Mouse (Mus musculus) myocyte (in vitro differentiated cells): ENCODE measurements around the gene Ankrd49. TPM values are rescaled to one million over a fixed set of nuclear protein-coding genes. Genes with fewer than 3 reads are reported as not detected.

Experiments used
- H3K27me3 ChIP-seq: one replicate; pipeline ENCODE4 v1.6.1; 2011; ENCODE audit not compliant: control insufficient read depth, insufficient read depth, insufficient read length
- H3K36me3 ChIP-seq: one replicate; pipeline ENCODE4 v1.6.1; 2011; ENCODE audit not compliant: control insufficient read depth, insufficient read depth
- H3K4me2 ChIP-seq: one replicate; pipeline ENCODE4 v1.6.1; 2011; ENCODE audit warnings: low read depth, control low read depth
- H3K4me3 ChIP-seq: one replicate; pipeline ENCODE4 v1.5.1; 2011; ENCODE audit warnings: mild to moderate bottlenecking, control low read depth, moderate library complexity
- H3K79me2 ChIP-seq: one replicate; pipeline ENCODE4 v1.6.1; 2011; ENCODE audit not compliant: control insufficient read depth, insufficient read depth
- H3ac ChIP-seq: one replicate; pipeline ENCODE4 v1.6.1; 2011; ENCODE audit not compliant: control insufficient read depth, insufficient read length
- E2F4 ChIP-seq: IDR thresholded peaks from one replicate; pipeline ENCODE4 v1.6.1; 2011; ENCODE audit warnings: mild to moderate bottlenecking, control low read depth, moderate library complexity; ENCODE audit not compliant: insufficient read depth
- MAX ChIP-seq: IDR thresholded peaks from one replicate; pipeline ENCODE4 v1.6.1; 2011; ENCODE audit warnings: low read depth, mild to moderate bottlenecking, control low read depth
- MYOD1 ChIP-seq, 3 experiments: IDR thresholded peaks; one replicate each; pipeline ENCODE4 v1.6.1; 2011; ENCODE audit warnings: control low read depth in 2 of 3, low read depth in 2 of 3, mild to moderate bottlenecking in 2 of 3, moderate library complexity in 1 of 3; ENCODE audit not compliant: insufficient read length in 2 of 3, control insufficient read depth in 1 of 3
- MYOG ChIP-seq, 3 experiments: IDR thresholded peaks; one replicate each; pipeline ENCODE4 v1.6.1; 2011; ENCODE audit warnings: control low read depth in 2 of 3, low read depth in 2 of 3, mild to moderate bottlenecking in 2 of 3; ENCODE audit not compliant: insufficient read length in 2 of 3, control insufficient read depth in 1 of 3, insufficient read depth in 1 of 3
- POLR2A ChIP-seq: IDR thresholded peaks from one replicate; pipeline ENCODE4 v1.6.1; 2011; ENCODE audit warnings: low read depth, mild to moderate bottlenecking, control low read depth, moderate library complexity; ENCODE audit not compliant: insufficient read length
- POLR2AphosphoS2 ChIP-seq: IDR thresholded peaks from one replicate; pipeline ENCODE4 v1.6.1; 2011; ENCODE audit warnings: low read depth, control low read depth; ENCODE audit not compliant: insufficient read length
- REST ChIP-seq: IDR thresholded peaks from one replicate; pipeline ENCODE4 v1.6.1; 2011; ENCODE audit warnings: mild to moderate bottlenecking, control low read depth, moderate library complexity; ENCODE audit not compliant: insufficient read depth, insufficient read length
- SRF ChIP-seq: IDR thresholded peaks from one replicate; pipeline ENCODE4 v1.6.1; 2011; ENCODE audit warnings: low read depth; ENCODE audit not compliant: control insufficient read depth, insufficient read length
- TCF12 ChIP-seq: IDR thresholded peaks from one replicate; pipeline ENCODE4 v1.6.1; 2011; ENCODE audit warnings: mild to moderate bottlenecking, control low read depth; ENCODE audit not compliant: poor library complexity, insufficient read depth, severe bottlenecking
- TCF3 ChIP-seq: IDR thresholded peaks from one replicate; pipeline ENCODE4 v1.6.1; 2011; ENCODE audit warnings: low read depth, control low read depth; ENCODE audit not compliant: insufficient read length
- USF1 ChIP-seq: IDR thresholded peaks from one replicate; pipeline ENCODE4 v1.6.1; 2011; ENCODE audit warnings: low read depth, mild to moderate bottlenecking, control low read depth, moderate library complexity
- polyA plus RNA-seq: library from polyadenylated mRNA; unstranded; fragments of >200 nt; fragmentation: generic; extraction: Trizol; gene quantifications from one replicate; pipeline ENCODE4 v1.2.1, GENCODE M21; 2012; ENCODE audit warnings: missing spikeins

The Ankrd49 gene
- polyA plus RNA-seq, 1 experiment = 6.0 TPM

- no peaks in the 10 kb centered on the region for H3K36me3 ChIP-seq
- peak within 1 kb of the TSS; percentile 20 for H3ac ChIP-seq
- no peaks in the 10 kb centered on the region for H3K79me2 ChIP-seq
- H3K27me3 ChIP-seq = no peaks in the 10 kb centered on the region
- H3K4me3 ChIP-seq = no peak within 1 kb of the TSS
- peak within 1 kb of the TSS; percentile 51 for H3K4me2 ChIP-seq
- TF ChIP-seq E2F4 (no peak), MYOD1 (IDR thresholded peaks at IDR 0.05; ENCODE audit: control insufficient read depth in 1 of 3, insufficient read length in 2 of 3, low read depth in 2 of 3) (peak in 1 of 3 experiments; percentile 37), USF1 (no peak), TCF12 (no peak)
Measured at GRCm38 (mm10) chr9:14752001-14752522, 32.6 kb downstream of the Ankrd49 start, which contains the start of gene Fut4. TSS of gene Fut4 (minus strand) at chr9:14752393.

GRCm38 (mm10) chr9:14751503-14752000 lies 33.1 kb downstream of the Ankrd49 start:
- Histone ChIP-seq H3K27me3 (no peaks in the 10 kb centered on the region), H3K4me2 (peak overlapping the region; percentile 51), H3K36me3 (no peaks in the 10 kb centered on the region), H3K4me3 (no peak overlapping the region), H3ac (peak overlapping the region; percentile 20), H3K79me2 (no peaks in the 10 kb centered on the region)
- TF ChIP-seq TCF3 = no peak
- no peak for TF ChIP-seq TCF12
- no peak for TF ChIP-seq POLR2AphosphoS2
- TF ChIP-seq MYOG (IDR thresholded peaks at IDR 0.05; ENCODE audit: control insufficient read depth in 1 of 3, insufficient read depth in 1 of 3, insufficient read length in 2 of 3, low read depth in 2 of 3) = peak in 1 of 3 experiments; percentile 1
- TF ChIP-seq SRF = no peak
- no peak for TF ChIP-seq MAX
- no peak for TF ChIP-seq POLR2A

- Histone ChIP-seq H3K79me2 (no peaks in the 10 kb centered on the region), H3ac (peak overlapping the region; percentile 20), H3K4me3 (no peak overlapping the region), H3K27me3 (no peaks in the 10 kb centered on the region), H3K4me2 (no peak overlapping the region), H3K36me3 (no peaks in the 10 kb centered on the region)
- no peak for TF ChIP-seq MAX
- TF ChIP-seq TCF3 = no peak
- no peak for TF ChIP-seq USF1
- TF ChIP-seq TCF12 = no peak
- TF ChIP-seq MYOG (IDR thresholded peaks at IDR 0.05; ENCODE audit: control insufficient read depth in 1 of 3, insufficient read depth in 1 of 3, insufficient read length in 2 of 3, low read depth in 2 of 3) = no peak
- no peak for TF ChIP-seq MYOD1 (IDR thresholded peaks at IDR 0.05; ENCODE audit: control insufficient read depth in 1 of 3, insufficient read length in 2 of 3, low read depth in 2 of 3)
Measured at GRCm38 (mm10) chr9:14750901-14751502, 33.7 kb downstream of the Ankrd49 start.

DNA sequence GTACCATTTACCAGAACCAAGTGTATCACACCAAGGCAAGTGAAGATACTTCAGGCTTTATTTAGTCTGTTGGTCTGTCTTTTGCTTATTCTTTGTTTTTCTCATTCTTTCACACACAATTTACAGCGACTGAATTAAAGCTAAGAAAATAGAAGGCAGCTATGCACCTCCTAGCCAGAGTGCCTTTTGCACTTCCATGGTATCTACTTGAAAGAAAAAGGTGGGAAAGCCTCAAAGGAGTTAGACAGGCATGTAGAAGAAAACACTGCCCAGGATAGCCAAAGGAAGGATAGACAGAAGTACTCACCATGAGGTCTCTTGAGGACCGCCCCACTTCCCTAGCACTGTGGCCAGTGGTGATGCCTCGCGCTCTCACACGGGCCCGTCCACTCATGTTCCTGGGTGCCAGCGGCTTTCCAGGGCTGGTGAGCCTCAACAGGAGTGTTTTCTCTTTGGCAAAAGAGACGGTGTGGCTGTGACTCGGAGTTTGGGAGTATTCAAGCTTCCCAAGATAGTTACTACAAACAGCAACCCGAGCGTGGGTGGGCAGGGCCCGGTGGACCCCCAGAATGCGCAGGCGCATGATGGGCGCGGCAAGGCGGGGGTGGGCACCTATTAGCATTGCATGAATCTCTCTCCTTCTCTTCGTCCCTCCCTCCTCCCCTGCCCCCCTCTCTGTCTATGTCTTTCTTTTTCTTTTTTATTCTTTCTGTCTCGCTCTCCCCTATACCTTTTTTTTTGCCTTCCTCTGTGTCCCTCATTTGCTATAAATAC lies 44.3 kb downstream of the Ankrd49 start, which contains the start of gene Piwil4:
Gene Piwil4, minus strand, starts transcription at position 583 of the 774 bp plus-strand sequence.
- H3K4me3 ChIP-seq = no peak within 1 kb of the TSS
- H3K4me2 ChIP-seq = no peak within 1 kb of the TSS
- TF ChIP-seq SRF = no peak
- TF ChIP-seq USF1 = no peak
- no peak for TF ChIP-seq MAX
- TF ChIP-seq MYOD1 (IDR thresholded peaks at IDR 0.05; ENCODE audit: control insufficient read depth in 1 of 3, insufficient read length in 2 of 3, low read depth in 2 of 3) = no peak
- TF ChIP-seq POLR2A = no peak
- TF ChIP-seq POLR2AphosphoS2 = no peak
- TF ChIP-seq TCF3 = no peak
- TF ChIP-seq REST = no peak
- H3K79me2 ChIP-seq = no peaks in the 10 kb centered on the region
- H3ac ChIP-seq = no peak within 1 kb of the TSS
- H3K36me3 ChIP-seq = no peaks in the 10 kb centered on the region
- no peaks in the 10 kb centered on the region for H3K27me3 ChIP-seq

- Histone ChIP-seq H3ac (no peak overlapping the region), H3K27me3 (no peaks in the 10 kb centered on the region), H3K79me2 (no peaks in the 10 kb centered on the region), H3K4me2 (no peak overlapping the region), H3K4me3 (no peak overlapping the region), H3K36me3 (no peaks in the 10 kb centered on the region)
- TF ChIP-seq E2F4 = no peak
- TF ChIP-seq MYOG (IDR thresholded peaks at IDR 0.05; ENCODE audit: control insufficient read depth in 1 of 3, insufficient read depth in 1 of 3, insufficient read length in 2 of 3, low read depth in 2 of 3) = no peak
- TF ChIP-seq MYOD1 (IDR thresholded peaks at IDR 0.05; ENCODE audit: control insufficient read depth in 1 of 3, insufficient read length in 2 of 3, low read depth in 2 of 3) = no peak
Measured at GRCm38 (mm10) chr9:14739498-14740150, 45.0 kb downstream of the Ankrd49 start.
